In the genomic region with DNA sequence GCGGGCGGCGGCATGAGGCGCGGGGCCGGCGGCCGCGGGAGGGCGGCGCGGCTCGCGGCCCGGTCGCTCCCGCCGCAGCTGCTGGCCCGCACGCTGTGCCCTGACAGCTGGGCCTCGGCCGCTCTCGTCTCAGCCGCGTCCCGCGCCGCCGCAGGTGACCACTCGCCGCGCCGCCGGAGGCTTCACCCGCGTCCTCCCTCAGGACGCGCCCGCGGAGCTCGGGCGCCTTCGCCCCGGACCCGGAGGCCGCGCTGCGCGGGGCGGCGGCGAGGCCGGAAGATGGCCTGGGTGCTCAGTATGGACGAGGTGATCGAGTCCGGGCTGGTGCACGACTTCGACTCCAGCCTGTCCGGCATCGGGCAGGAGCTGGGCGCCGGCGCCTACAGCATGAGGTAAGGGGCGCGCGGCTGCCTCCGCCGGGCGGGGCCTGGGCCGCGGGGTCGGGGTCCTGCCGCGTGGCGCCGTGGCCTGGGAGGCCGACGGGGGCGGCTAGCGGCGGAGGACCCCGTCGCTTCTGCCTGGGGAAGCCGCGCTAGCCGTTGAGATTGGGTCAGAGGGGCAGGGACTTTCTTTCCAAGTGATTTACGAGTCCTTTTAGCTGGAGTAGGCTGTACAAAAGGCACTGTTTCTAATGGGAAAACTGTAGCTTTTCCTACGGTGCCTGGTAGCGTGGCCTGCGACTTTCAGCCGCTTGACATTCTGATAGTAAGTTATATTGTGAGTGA, we compare ENCODE assay signal across 8 mouse cellular contexts. TPM values are rescaled to one million over a fixed set of nuclear protein-coding genes. Genes with fewer than 3 reads are reported as not detected.
DNase-seq lines count a peak whose midpoint lies in the region; ATAC-seq lines count a peak whose summit lies in the region.

No protein-coding gene starts in this region.

- WGBS in embryonic facial prominence, embryonic 10.5 days = under 1% methylated on average over 91 of the region's 91 CpGs
- under 1% methylated on average over 62 of the region's 91 CpGs for WGBS in heart, embryonic 11.5 days (ENCODE audit: insufficient replicate concordance)
- under 1% methylated on average over 53 of the region's 91 CpGs for WGBS in kidney, embryonic 14.5 days

- DNase-seq in A20 (ENCODE audit: low read depth, low spot score) = peak; percentile 44
- peak; percentile 10 for DNase-seq in T-cell, adult 2 months (ENCODE audit: low spot score)
- DNase-seq in embryonic facial prominence, embryonic 10.5 days (ENCODE audit: low spot score) = peak; percentile 66
- peak; percentile 35 for DNase-seq in lung, postnatal 10 days
- DNase-seq in retina, postnatal 7 days (ENCODE audit: low read depth, low spot score) = peak; percentile 8

- peak overlapping the region; percentile 97 for H3K4me3 ChIP-seq in embryonic facial prominence, embryonic 10.5 days
- peak overlapping the region; percentile 98 for H3K4me3 ChIP-seq in heart, embryonic 11.5 days (ENCODE audit: low read depth, low read length)
- H3K4me3 ChIP-seq in kidney, embryonic 14.5 days (ENCODE audit: low read length) = peak overlapping the region; percentile 98

- peak overlapping the region; percentile 77 for H3K4me2 ChIP-seq in heart, embryonic 11.5 days
- H3K4me2 ChIP-seq in kidney, embryonic 14.5 days (replicated peaks; ENCODE audit: low read depth, low read length) = peak overlapping the region; percentile 88

- peak overlapping the region; percentile 97 for H3K9ac ChIP-seq in heart, embryonic 11.5 days (ENCODE audit: low read depth, low read length)
- peak overlapping the region; percentile 96 for H3K9ac ChIP-seq in kidney, embryonic 14.5 days (ENCODE audit: low read depth, low read length)

- H3K27me3 ChIP-seq in embryonic facial prominence, embryonic 10.5 days (replicated peaks; ENCODE audit: low read depth, poor library complexity, severe bottlenecking) = no peaks in the 10 kb centered on the region
- no peaks in the 10 kb centered on the region for H3K27me3 ChIP-seq in heart, embryonic 11.5 days (ENCODE audit: control insufficient read depth, insufficient read depth, low read length)
- no peaks in the 10 kb centered on the region for H3K27me3 ChIP-seq in kidney, embryonic 14.5 days (ENCODE audit: control insufficient read depth, insufficient read depth, low read length)

- H3K4me1 ChIP-seq in embryonic facial prominence, embryonic 10.5 days = peaks cover 26% of the 10 kb centered on the region
- H3K4me1 ChIP-seq in heart, embryonic 11.5 days (ENCODE audit: control insufficient read depth, insufficient read depth, low read length) = peaks cover 17% of the 10 kb centered on the region
- peaks cover 13% of the 10 kb centered on the region; the same call in 1 of the 2 replicates for H3K4me1 ChIP-seq in kidney, embryonic 14.5 days (ENCODE audit: control insufficient read depth, insufficient read depth, low read length)

- no peaks in the 10 kb centered on the region for H3K36me3 ChIP-seq in embryonic facial prominence, embryonic 10.5 days (replicated peaks)
- H3K36me3 ChIP-seq in heart, embryonic 11.5 days (ENCODE audit: control insufficient read depth, insufficient read depth, low read length) = no peaks in the 10 kb centered on the region
- H3K36me3 ChIP-seq in kidney, embryonic 14.5 days (ENCODE audit: control insufficient read depth, insufficient read depth, low read length) = no peaks in the 10 kb centered on the region

- H3K27ac ChIP-seq in embryonic facial prominence, embryonic 10.5 days (replicated peaks) = peak overlapping the region; percentile 93
- peak overlapping the region; percentile 90 for H3K27ac ChIP-seq in heart, embryonic 11.5 days (ENCODE audit: low read depth, low read length)
- H3K27ac ChIP-seq in kidney, embryonic 14.5 days (ENCODE audit: low read depth, low read length) = peak overlapping the region; percentile 90

- ATAC-seq in heart, embryonic 11.5 days (replicated peaks; ENCODE audit: insufficient number of reproducible peaks, low FRiP score, low TSS enrichment) = peak; percentile 39
- ATAC-seq in kidney, embryonic 14.5 days (ENCODE audit: low FRiP score, low TSS enrichment) = peak; percentile 41
- no peak for ATAC-seq in megakaryocyte progenitor cell, adult 5-6 weeks (replicated peaks; ENCODE audit: poor library complexity)

- no peaks in the 10 kb centered on the region for H3K9me3 ChIP-seq in embryonic facial prominence, embryonic 10.5 days
- no peaks in the 10 kb centered on the region for H3K9me3 ChIP-seq in heart, embryonic 11.5 days (replicated peaks; ENCODE audit: control insufficient read depth, low read length)
- H3K9me3 ChIP-seq in kidney, embryonic 14.5 days (ENCODE audit: control insufficient read depth, low read length) = no peaks in the 10 kb centered on the region

RNA-seq across cellular contexts. Expression of a gene that starts 0.8 kb away (rescaled TPM):
- 39.0 and 39.2 TPM in 2 replicates for polyA plus RNA-seq in embryonic facial prominence, embryonic 10.5 days (2016; fragmentation: Nextera tagmentation; extraction: Ambion mirVana)
- polyA plus RNA-seq in heart, embryonic 11.5 days (2014; fragmentation: Nextera tagmentation; extraction: Ambion mirVana) = 34.1 and 35.9 TPM in 2 replicates
- 29.3 and 53.9 TPM in 2 replicates for polyA plus RNA-seq in kidney, embryonic 14.5 days (2014; fragmentation: Nextera tagmentation; extraction: Ambion mirVana)
- 40.9 and 60.7 TPM in 2 replicates for total RNA-seq in megakaryocyte progenitor cell, adult 5-6 weeks (2015)
- total RNA-seq in megakaryocyte progenitor cell, adult 5-6 weeks (2017) = 48.6 and 60.2 TPM in 2 replicates

Comparison
In these comparisons a context has a peak if more than half of its experiments do, and no peak if none do; other contexts are left out.
1. DNase-seq: peak in every context shown above with its lines; median percentile 66 in embryonic facial prominence, embryonic 10.5 days; 44 in A20; 35 in lung, postnatal 10 days; 10 in T-cell, adult 2 months; 8 in retina, postnatal 7 days.